Mouse (Mus musculus): ENCODE measurements around the gene Bcor. TPM values are rescaled to one million over a fixed set of nuclear protein-coding genes. Genes with fewer than 3 reads are reported as not detected.

Gene Bcor
- polyA plus RNA-seq, 1 experiment from 2014 or later, result 4.5 TPM

DNA sequence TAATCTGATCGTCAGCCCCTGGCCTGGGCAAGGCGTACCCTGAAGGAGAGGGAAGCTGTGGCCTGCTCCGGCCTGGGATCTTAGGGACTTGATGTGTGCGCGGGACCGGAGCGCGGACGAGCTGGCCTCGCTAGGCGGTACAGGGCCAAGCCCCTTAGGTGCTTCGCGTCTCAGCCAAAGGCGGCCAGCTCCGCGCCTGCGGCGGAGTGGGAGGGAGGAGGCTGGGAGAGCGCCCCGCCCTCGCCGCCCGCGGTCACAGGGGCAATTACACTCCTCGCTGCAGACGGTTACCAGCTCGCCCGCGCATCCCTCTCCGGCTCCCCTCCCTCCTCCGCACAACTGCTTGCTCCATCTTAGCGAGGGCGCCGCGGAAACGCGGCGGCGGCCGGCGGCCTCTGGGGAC, 161.2 kb downstream of the Bcor start:
- WGBS (ENCODE audit: insufficient replicate concordance), result 5% methylated on average over 36 of the region's 41 CpGs
- Histone ChIP-seq H3K9me3 (replicated peaks; ENCODE audit: control insufficient read depth, low read length) (no peaks in the 10 kb centered on the region), H3K36me3 (ENCODE audit: control insufficient read depth, insufficient read depth) (no peaks in the 10 kb centered on the region), H3K27ac (ENCODE audit: low read length) (peak overlapping the region; percentile 76), H3K4me3 (ENCODE audit: low read depth, low read length) (peak overlapping the region; percentile 63), H3K4me1 (ENCODE audit: control insufficient read depth, low read depth, low read length) (peaks cover 66% of the 10 kb centered on the region), H3K9ac (ENCODE audit: low read depth, low read length) (peak overlapping the region; percentile 67), H3K27me3 (ENCODE audit: control insufficient read depth, insufficient read depth, low read depth, low read length) (peaks cover 17% of the 10 kb centered on the region; the same call in 1 of the 2 replicates), H3K4me2 (ENCODE audit: low read depth, low read length) (peak overlapping the region; percentile 80)
- ATAC-seq (ENCODE audit: low read depth), result peak; percentile 84

DNA sequence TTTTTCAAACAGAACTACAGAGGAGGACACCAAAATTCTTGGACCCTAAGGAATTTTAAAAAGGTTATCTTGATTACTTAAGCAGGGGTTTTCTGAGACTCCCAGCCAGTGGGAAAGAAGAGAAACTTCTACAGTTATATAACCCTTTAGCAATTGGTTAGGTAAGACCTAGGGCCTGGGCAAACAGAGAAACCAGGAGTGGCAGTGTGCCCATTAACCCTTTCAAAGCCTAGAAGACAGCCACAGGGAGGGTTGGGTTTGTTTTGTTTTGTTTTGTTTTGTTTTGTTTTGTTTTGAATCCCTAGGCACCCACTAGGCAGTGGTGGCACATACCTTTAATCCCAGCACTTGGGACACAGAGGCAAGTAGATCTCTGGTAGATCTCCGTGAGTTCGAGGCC, 163.3 kb downstream of the Bcor start:
- Histone ChIP-seq H3K4me3 (ENCODE audit: low read depth, low read length) (no peak overlapping the region), H3K27ac (ENCODE audit: low read length) (no peak overlapping the region), H3K4me2 (ENCODE audit: low read depth, low read length) (no peak overlapping the region), H3K36me3 (ENCODE audit: control insufficient read depth, insufficient read depth) (no peaks in the 10 kb centered on the region), H3K9ac (ENCODE audit: low read depth, low read length) (no peak overlapping the region), H3K4me1 (ENCODE audit: control insufficient read depth, low read depth, low read length) (peaks cover 58% of the 10 kb centered on the region), H3K9me3 (replicated peaks; ENCODE audit: control insufficient read depth, low read length) (no peaks in the 10 kb centered on the region), H3K27me3 (ENCODE audit: control insufficient read depth, insufficient read depth, low read depth, low read length) (peaks cover 13% of the 10 kb centered on the region; the same call in 1 of the 2 replicates)
- ATAC-seq (ENCODE audit: low read depth), result no peak
- 61% methylated on average over 2 of the region's 2 CpGs for WGBS (ENCODE audit: insufficient replicate concordance)

DNA sequence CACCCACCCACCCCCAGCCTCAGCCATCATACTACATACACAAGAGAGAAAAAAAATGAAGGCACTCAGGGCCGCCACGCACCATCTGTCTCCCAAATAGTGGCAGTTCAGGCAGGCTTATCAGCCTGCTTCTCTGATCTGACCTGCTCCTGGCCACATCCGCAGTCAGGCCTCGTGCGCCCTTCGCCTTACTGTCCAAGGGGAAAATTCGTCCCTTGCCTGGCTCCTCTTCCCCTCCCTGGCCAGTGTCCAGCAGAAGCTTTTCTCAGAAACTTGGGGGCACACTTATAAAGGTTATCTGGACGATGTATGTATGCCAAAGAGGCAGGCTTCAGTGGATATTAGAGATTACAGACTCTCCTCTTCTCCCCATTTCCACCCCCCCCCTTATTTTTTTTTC, 163.7 kb downstream of the Bcor start:
- H3K27ac ChIP-seq (ENCODE audit: low read length), result peak overlapping the region; percentile 55; the same call in 1 of the 2 replicates
- no peak for ATAC-seq (ENCODE audit: low read depth)
- no peaks in the 10 kb centered on the region for H3K9me3 ChIP-seq (replicated peaks; ENCODE audit: control insufficient read depth, low read length)
- H3K9ac ChIP-seq (ENCODE audit: low read depth, low read length), result no peak overlapping the region
- 19% methylated on average over 8 of the region's 8 CpGs for WGBS (ENCODE audit: insufficient replicate concordance)
- H3K4me1 ChIP-seq (ENCODE audit: control insufficient read depth, low read depth, low read length), result peaks cover 58% of the 10 kb centered on the region
- no peak overlapping the region for H3K4me2 ChIP-seq (ENCODE audit: low read depth, low read length)
- no peaks in the 10 kb centered on the region for H3K36me3 ChIP-seq (ENCODE audit: control insufficient read depth, insufficient read depth)
- no peak overlapping the region for H3K4me3 ChIP-seq (ENCODE audit: low read depth, low read length)
- H3K27me3 ChIP-seq (ENCODE audit: control insufficient read depth, insufficient read depth, low read depth, low read length), result peaks cover 13% of the 10 kb centered on the region; the same call in 1 of the 2 replicates

DNA sequence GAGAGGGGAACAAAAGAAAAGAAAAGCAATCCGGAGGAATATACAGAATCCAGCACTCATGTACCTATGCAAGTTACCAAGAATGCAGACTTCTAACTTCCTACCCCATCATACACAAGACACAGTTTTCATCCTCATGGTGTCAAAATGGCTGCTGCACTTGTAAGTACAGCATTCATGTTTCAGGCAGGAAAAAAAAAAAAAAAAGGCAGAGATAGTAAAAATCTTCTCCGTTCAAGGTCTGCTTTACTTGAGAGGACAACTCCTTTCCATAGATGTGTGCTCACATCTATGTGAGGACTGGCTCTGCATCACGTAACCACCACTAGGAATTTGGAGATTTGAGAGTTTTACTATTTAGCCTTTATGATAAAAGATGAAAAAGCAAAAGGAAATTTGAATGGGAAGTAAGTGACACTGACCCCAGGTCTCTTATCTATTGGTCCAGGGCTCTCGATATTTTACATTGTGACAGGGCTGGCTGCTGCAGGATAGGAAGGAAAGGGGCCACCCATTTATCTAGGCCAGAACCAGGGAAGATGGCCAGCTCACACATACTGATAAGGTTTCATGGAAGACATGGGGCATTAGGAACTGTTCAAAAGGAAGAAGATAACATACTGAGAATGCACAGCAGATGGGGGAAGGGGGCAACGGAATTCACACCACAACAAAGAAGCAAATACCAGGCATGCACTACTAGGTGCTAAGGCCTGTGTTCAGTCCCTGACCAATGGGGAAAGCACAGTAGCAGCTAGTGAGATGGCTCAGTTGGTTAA, 166.3 kb downstream of the Bcor start:
- ATAC-seq (ENCODE audit: low read depth), result peak; percentile 81
- Histone ChIP-seq H3K27ac (ENCODE audit: low read length) (peak overlapping the region; percentile 76), H3K36me3 (ENCODE audit: control insufficient read depth, insufficient read depth) (no peaks in the 10 kb centered on the region), H3K4me1 (ENCODE audit: control insufficient read depth, low read depth, low read length) (peaks cover 49% of the 10 kb centered on the region), H3K27me3 (ENCODE audit: control insufficient read depth, insufficient read depth, low read depth, low read length) (no peaks in the 10 kb centered on the region), H3K9me3 (replicated peaks; ENCODE audit: control insufficient read depth, low read length) (no peaks in the 10 kb centered on the region), H3K4me2 (ENCODE audit: low read depth, low read length) (peak overlapping the region; percentile 27; the same call in 1 of the 2 replicates), H3K4me3 (ENCODE audit: low read depth, low read length) (no peak overlapping the region), H3K9ac (ENCODE audit: low read depth, low read length) (no peak overlapping the region)
- 39% methylated on average over 5 of the region's 5 CpGs for WGBS (ENCODE audit: insufficient replicate concordance)

DNA sequence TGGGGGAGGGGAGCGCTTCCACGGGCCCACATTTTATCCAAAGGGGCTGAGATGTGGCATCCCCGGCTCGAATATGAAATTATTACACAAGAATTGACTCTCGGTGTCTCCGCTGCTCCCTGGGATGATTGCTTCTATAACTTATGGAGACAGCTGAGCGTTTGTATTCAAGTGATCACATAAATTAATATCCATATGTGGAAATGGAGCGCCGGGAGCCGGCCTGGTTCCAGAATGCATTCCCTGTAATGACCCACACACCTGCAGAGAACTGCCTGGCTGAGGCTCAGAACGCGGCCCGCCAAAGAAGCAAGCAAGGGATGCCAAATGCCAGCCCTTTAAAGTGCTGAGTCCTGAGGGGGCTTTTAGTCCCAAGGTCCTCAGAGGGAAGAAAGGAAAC, 170.7 kb downstream of the Bcor start:
- ATAC-seq (ENCODE audit: low read depth), result no peak
- no peaks in the 10 kb centered on the region for H3K9me3 ChIP-seq (replicated peaks; ENCODE audit: control insufficient read depth, low read length)
- no peak overlapping the region for H3K9ac ChIP-seq (ENCODE audit: low read depth, low read length)
- no peak overlapping the region for H3K4me2 ChIP-seq (ENCODE audit: low read depth, low read length)
- H3K4me3 ChIP-seq (ENCODE audit: low read depth, low read length), result no peak overlapping the region
- H3K27me3 ChIP-seq (ENCODE audit: control insufficient read depth, insufficient read depth, low read depth, low read length), result no peaks in the 10 kb centered on the region
- H3K36me3 ChIP-seq (ENCODE audit: control insufficient read depth, insufficient read depth), result no peaks in the 10 kb centered on the region
- peaks cover 15% of the 10 kb centered on the region for H3K4me1 ChIP-seq (ENCODE audit: control insufficient read depth, low read depth, low read length)
- no peak overlapping the region for H3K27ac ChIP-seq (ENCODE audit: low read length)
- 82% methylated on average over 13 of the region's 13 CpGs for WGBS (ENCODE audit: insufficient replicate concordance)

DNA sequence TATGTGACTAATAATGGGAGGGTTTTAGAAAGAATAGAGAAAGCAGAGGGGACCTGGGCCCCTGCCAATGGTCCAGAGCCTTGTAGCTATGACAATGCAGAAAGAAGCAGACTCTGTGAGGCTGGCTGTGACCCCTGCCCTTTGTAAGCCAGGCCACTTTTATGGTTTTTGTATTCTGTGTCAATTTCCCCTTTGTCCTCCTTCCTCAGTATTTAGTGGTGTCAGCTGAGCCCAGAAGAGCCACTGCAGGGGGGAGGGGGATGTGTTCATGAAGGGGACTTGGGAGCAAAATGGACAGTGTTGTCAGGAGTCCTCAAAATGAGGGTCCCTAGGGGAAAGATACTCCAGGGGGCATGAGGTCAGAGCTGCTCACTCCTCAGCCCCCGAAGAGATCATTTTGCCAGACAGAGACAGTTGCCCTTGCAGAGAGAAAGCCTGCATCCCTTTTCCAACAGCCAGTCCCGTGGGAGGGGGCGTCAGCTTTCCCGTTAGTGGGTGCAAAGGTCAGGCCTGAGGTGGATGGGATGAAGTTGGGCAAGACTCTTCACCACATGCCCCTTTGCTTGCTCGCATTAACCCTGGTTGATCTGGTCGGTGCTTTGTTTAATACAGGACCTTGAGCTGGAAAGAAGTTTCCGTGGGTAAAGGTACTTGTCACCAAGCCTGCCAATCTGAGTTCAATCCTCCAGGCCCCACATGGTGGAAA, 171.8 kb downstream of the Bcor start:
- ATAC-seq (ENCODE audit: low read depth), result 0 out of 2 replicates have a peak, but pooled peaks have one; percentile 7
- H3K4me2 ChIP-seq (ENCODE audit: low read depth, low read length), result no peak overlapping the region
- 65% methylated on average over 7 of the region's 7 CpGs for WGBS (ENCODE audit: insufficient replicate concordance)
- H3K9me3 ChIP-seq (replicated peaks; ENCODE audit: control insufficient read depth, low read length), result no peaks in the 10 kb centered on the region
- no peak overlapping the region for H3K4me3 ChIP-seq (ENCODE audit: low read depth, low read length)
- H3K27me3 ChIP-seq (ENCODE audit: control insufficient read depth, insufficient read depth, low read depth, low read length), result no peaks in the 10 kb centered on the region
- H3K27ac ChIP-seq (ENCODE audit: low read length), result no peak overlapping the region
- peaks cover 5% of the 10 kb centered on the region for H3K4me1 ChIP-seq (ENCODE audit: control insufficient read depth, low read depth, low read length)
- no peak overlapping the region for H3K9ac ChIP-seq (ENCODE audit: low read depth, low read length)
- H3K36me3 ChIP-seq (ENCODE audit: control insufficient read depth, insufficient read depth), result no peaks in the 10 kb centered on the region

DNA sequence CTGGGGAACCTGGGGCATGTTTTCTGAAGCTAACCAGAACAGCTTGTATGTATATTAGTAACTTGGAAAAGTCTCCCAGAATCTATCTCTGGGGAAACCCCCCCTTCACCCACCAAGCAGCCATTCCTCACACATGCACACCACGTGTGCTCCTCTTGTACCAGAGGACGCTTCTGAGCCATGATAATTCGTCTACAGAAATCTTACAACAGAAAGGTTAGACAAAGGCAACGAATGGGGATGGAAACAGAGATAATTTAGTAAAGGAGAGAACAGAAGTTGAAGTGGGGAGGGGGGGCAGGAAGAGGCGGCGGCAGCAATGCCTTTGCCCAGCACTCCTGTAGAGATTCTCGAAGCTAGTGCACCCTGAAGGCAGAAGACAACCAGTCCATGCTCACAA, 172.6 kb downstream of the Bcor start:
- Histone ChIP-seq H3K9me3 (replicated peaks; ENCODE audit: control insufficient read depth, low read length) (no peaks in the 10 kb centered on the region), H3K9ac (ENCODE audit: low read depth, low read length) (no peak overlapping the region), H3K27me3 (ENCODE audit: control insufficient read depth, insufficient read depth, low read depth, low read length) (no peaks in the 10 kb centered on the region), H3K4me1 (ENCODE audit: control insufficient read depth, low read depth, low read length) (no peaks in the 10 kb centered on the region), H3K27ac (ENCODE audit: low read length) (no peak overlapping the region), H3K36me3 (ENCODE audit: control insufficient read depth, insufficient read depth) (no peaks in the 10 kb centered on the region), H3K4me2 (ENCODE audit: low read depth, low read length) (no peak overlapping the region), H3K4me3 (ENCODE audit: low read depth, low read length) (no peak overlapping the region)
- no peak for ATAC-seq (ENCODE audit: low read depth)
- WGBS (ENCODE audit: insufficient replicate concordance), result 32% methylated on average over 7 of the region's 7 CpGs
